Mouse (Mus musculus) ovary, adult 18-20 months (tissue): ENCODE data around the gene Gsto2.

Experiments used
- DNase-seq: peaks from one replicate; pipeline ENCODE4 v3.0.0; 2022; ENCODE audit warnings: low spot score, mixed read lengths

Gsto2 gene

DNA sequence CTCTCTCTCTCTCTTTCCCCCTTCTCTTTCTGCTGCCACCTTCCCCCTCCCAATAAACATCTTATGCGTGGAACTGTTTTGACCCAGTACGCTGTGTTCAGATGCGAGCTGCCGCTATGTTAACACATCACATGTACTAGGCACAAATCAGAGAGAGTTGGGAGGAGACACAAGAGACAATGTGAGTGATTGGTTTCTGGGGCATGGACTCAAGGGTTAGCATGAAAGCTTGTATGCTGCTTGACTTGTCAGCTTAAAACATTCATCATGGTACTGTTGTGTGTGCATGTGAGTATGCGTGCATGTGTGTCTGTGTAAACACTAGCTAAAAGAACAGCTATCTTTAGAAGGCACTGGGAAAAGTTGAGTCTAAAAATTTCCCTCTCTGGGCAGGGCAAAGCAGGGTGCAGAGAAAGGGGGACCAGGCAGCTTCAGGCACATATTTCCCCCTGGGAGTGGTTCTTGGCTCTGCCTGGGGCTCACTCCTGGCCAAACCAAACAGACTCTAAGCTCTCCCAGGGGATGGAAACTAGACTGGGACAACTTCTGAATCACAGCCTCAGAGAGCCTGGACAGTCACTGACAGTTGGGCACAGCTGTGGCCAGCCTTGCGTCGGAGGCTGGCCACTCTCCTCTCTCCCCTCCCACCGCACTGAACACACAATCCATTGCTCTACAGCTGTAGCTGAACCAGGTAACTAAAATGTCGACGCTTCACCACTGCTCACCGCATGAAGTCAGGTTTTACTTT, 26.4 kb downstream of the Gsto2 start:
- DNase-seq: no peak

DNA sequence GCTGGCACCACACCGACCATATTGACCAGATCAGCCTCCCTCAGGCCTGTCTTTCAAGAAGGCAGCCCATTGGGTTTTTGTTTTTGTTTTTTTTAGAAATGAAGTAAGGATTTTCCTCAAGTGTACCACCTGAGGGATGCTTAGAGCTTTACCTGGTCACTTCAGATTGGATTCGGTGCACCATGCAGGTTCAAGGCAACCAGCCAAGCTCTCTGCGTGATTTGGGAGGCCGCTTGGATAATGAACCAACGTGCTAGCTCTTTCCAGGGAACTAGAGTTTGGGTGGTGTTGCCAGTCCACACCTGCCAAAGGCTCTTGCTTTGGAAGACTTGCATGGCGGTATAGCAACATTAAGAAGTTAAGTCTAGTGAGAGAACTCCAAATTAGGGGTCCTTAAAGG, 27.8 kb downstream of the Gsto2 start:
- DNase-seq: no peak

DNA sequence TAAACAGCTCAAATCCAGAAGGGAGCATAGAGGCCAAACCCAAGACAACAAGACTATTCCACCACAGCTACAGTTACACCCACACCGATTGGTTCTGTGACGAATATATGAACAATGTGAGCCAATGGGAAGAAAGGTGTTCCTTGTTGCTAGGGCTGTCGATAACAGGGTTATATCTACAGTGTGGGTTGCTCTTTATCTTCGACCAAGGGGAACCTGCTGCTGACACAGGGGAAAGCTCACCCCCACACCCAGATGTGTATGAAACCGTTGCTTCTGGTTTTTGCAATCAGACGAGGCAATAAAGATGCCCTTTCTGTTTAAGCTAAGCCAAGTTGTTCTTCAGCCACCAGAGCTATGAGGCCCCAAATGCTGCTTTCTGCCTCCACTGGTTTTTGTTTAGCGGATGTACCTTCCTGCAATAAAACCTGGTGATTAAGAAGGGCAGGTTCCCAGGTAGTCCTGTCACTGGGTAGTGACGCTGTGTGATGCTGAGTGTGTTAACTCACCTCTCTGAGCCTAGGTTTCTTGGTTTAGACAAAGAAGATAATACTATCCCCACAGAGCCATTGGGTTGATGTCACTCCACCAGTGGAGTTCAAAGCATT, 33.2 kb downstream of the Gsto2 start:
- no peak for DNase-seq

DNA sequence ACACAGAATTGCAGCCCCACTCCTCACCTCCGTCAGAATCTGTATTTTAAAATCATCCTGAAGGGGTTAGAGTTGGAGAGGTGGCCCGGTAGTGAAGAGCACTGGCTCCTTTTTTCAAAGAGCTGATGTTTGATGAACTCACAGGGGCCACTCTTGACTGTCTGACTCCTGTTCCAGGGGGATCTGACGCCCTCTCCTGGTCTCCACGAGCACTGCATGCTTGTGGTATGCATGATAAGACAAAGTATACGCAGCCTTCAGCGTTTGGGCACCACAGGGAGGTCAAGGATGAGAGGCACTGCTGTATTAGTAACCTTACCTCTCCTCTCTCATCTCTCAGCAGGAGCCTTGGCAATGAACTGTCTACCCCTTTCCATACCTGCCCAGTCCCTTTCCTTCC, 34.7 kb downstream of the Gsto2 start:
- DNase-seq: no peak

DNA sequence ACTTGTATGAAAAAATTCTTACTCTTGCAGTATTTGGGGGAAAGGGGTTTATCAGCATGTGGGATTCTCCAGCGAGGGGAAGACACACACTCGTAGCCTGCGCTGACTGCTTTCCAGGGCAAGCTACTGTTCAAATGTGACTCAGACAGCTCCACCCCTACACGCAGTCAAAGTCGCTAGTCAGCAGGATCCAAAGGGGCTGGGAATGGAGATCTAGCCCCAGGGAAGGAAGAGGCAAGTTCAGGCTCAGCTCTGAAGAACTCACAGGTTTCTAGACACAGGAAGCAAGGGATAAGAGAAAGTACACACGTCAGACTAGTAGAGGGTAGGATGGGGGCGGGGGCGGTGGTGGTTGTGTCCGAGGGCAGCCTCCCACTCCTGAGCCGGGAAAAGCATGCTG, 35.2 kb downstream of the Gsto2 start:
- no peak for DNase-seq

DNA sequence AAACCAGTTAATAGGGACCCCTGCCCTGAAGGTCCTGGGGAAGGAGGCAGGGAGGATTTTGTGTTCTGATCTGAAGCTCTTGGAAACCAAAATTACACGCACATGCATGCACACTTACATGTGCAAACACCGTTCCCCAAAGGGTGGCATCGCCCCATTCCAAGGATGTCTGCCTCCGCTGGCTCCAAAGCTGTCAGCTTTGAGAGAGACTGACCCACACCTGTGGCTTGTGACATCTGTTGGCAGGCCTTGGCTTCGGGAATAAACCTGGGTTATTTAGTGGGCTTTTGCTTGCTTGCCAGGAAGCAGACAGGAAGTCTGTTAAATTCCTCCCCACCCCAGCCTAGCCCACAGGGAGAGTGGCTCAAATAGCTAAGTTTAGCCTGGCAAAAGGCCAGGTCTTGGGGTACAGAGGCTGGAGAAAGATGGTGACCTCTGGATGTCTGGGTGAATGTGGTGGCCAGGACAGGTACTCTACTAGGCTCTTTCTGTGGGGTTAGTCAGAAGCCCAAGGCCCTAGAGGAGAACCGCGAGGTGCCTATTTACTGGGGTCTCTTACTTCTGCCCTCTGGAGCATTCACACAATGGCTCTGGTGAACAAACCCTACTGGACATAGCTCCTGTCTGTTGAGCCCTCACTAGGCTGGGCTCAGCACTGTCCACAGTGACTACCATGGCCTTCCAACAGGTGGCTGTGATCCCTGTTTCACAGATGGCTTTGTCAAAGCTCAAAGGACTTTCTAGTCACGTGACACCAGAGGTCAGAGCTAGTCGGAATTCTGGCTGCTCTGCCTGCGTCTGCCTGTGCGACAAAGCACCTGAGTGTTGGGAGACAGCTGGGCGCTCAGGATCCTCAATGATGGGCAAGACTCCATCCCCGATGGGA, 37.2 kb downstream of the Gsto2 start:
- no peak for DNase-seq

DNA sequence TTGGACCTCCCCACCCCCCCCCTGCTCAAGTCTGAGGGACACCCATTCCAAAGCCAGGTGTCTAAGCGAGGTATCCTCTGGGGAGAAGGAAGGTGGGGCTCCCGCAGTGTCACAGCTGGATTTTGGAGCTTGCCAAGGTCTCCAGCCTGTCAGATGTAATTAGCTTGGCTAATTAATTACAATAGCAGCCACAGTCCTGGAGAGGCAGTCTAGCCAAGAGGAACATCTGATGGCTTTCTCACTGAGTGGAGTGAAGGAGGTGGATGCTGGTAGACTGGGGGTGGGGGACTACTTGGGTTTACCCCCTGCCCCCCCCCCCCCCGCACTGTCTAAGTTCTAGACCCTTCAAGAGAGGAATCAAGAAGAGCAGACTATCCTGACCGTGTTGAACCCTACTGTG, 38.3 kb downstream of the Gsto2 start:
- no peak for DNase-seq

DNA sequence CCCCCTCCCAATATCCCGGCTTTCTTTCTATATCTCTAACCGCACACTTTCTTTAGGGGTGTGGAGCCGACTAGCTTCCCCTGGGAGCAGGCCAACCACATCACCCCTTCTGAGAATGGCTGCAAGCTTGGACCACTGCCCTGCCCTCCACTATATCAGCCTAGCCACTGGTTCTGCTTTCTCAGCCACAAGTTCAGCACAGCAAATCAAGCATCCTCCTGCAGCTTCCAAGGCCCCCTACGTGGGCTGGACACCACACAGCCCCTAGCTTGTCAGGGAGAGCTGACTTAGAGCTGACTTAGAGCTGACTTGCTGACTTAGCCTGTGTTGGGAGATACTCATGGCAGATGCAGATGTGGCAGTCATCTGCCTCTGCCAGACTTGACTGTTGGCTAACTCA, 39.7 kb downstream of the Gsto2 start:
- no peak for DNase-seq

DNA sequence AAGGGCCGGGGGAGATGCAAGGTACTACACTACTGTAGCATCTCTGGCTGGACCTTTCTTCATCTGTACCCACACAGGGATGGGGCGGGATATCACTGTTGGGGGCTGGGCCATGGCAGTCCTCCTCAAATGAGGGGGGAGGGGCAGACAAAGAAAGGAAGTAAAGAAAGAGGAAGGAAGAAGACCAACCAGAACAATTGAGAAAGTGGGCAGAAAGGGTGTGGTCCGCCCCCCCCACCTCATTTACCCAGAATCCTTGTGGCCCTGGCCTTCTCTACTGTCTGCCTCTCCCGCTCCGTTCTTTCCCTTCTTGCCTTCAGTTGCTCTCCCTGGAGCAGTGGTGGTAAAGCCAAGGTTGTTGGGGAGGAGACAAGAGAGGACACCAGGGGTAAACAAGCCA, 40.3 kb downstream of the Gsto2 start:
- DNase-seq: no peak

DNA sequence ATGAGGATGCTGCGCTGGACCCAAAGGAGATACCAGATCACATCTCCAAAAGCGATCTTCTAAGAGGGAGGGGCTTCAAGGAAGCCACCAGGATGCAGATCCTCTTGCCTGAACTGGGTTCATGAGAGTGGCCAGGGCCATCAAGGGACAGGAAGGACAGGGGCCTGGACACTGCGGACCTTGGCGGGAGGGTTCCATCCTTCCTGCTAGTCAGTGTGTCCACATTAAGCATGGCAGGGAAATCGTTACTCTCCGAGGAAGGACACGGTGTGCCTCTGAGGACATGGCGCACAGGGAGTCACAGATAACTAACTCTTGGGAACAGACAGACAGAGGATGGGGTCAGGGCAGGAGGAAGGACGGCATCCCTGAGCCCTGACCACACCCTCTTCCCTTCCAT, 42.3 kb downstream of the Gsto2 start:
- DNase-seq: no peak

DNA sequence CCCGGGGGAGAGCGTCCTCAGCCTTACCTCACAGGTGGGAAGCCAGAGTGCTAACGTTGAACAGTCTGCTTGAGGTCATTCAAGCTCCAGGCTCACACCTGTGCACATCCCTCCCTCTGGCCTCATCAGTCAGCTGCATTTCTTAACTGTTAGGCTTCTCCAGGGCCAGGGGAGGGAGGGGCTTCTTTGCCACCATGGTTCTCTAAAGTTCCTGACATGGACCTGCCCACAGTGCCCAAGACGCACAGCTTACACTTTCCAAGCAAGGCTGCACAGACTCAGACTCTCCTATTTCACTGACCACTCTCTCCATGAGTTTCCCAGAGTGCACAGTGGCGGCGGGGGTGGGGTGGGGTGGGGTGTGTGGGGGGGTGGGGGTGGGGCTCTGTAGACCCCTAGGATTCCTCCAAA, 43.6 kb downstream of the Gsto2 start:
- no peak for DNase-seq

DNA sequence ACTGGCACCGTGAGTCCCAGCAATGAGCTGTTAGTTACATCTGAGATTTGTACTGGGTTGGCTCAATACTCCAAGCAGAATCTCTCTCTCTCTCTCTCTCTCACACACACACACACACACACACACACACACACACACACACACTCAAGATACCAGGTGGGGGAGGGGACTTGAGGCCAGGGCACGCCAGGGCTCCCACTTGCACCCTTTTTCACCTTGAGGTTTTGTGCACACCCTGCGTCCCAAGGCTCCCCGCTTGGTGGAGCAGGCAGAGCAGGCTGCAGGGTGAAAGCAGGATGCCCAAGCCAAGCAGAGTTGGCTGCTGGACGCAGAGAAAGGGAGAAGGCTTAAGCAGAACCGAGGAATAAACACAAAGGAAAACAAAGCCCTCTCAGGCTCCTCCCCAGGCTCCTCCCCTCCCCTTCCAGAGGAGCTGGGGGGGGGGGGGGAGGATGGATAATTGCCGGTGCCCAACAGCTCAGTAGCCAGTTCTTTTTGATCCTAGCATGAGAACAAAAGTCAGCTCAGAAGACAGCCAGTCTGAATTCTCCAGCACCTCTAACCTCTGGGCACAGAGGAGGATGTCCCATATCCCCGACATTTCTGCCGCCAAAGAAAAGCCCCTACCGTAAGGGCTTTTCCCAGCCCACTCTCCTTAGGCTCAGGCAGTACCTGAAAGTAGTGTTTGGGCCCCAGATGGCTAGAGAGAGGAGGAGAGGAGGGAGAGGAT, 44.2 kb downstream of the Gsto2 start:
- DNase-seq: peak; percentile 22

DNA sequence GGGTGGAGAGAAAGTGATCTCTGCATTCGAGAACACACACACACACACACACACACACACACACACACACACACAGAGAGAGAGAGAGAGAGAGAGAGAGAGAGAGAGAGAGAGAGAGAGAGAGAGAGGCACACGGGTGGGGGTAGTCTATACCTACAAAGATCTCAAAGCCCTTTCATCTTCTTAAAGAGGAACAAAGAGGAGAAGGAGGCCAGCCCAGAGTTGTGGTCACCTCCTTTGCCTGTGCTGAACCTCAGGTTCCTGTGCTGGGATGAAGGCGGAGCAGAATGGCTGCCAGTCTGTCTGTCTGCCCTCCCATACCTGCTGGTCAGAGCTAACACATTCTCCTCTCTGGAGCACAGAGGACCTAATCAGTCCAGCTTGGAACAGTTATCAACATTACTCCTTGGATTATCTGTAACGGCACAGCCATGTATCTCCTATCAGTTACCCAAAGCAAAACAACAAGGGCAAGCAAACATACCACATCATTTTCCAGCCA, 44.8 kb downstream of the Gsto2 start:
- DNase-seq: no peak

DNA sequence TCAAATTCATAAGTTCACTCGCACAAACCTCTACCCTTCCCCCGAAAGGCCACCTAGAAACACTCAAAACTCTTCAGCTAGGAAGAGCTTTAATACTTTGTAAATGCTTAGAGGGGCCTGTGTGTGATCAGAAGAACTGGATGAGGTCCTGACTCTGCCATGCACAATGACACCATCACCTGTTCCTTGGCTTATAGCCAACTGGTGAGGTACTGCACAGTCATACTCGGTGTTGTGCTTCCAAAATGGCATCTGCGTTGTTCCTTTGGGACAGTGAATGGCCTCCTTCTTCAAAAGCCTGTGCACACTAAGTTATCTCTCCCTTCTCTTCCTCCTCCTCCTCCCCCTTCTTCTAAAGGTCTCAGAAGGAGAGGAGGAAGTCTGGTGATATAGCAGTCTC, 45.4 kb downstream of the Gsto2 start:
- DNase-seq: no peak

DNA sequence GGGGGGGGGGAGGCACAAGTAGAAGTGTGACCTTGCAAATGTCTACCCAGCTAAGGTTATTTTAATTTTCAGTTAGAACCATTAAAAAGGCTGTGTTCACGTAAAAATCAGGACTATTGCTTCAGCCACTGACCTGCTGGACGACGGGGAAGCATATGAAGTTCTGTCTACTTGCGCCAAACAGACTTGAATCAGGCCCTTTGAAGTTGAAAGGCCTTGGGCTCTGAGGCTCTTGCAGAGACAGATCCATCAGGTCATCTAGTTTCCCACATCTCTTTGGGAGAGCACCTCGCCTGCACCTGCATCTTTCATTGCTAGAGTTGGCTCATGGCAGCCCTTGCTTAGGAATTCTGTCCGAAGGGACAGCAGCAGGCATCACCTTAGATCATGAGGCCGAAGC, 48.0 kb downstream of the Gsto2 start:
- no peak for DNase-seq

DNA sequence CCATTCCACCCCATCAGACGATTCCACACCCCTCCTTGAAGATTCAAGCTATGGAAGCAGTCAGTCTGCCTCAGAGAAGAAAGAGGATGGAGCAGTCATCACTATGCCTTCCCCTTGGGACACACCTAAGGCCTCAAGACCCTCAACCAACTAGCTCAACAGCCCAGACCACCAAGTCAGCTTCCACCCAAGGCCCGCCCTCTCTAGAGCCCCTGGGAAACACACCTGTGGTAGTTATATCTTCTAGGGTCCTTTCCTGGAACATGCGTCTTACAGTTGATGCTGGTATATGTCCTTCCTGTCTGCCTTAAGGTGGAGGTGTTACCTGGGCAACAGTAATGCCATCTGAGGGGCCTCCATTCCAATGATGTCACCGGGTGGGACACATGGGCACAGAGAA, 48.9 kb downstream of the Gsto2 start:
- DNase-seq: no peak

DNA sequence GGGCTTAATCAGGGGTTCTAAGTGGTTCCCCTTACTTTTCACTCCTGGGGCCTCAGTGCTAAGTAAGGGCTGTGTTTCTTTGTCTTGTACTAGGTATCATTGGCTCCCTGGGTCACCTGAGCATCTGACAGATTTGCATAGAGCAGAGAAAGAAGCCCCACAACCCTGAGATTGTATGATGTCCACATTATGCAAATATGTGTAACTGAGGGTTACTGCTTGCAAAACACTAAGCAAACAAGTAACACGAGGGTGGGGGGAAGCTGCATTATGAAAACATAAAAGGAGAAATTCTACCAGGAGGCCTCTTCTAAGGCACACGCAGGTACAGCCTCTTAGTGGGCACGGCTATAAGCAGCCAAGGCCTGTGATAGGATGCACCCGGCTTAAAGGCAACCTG, 49.9 kb downstream of the Gsto2 start:
- DNase-seq: no peak

DNA sequence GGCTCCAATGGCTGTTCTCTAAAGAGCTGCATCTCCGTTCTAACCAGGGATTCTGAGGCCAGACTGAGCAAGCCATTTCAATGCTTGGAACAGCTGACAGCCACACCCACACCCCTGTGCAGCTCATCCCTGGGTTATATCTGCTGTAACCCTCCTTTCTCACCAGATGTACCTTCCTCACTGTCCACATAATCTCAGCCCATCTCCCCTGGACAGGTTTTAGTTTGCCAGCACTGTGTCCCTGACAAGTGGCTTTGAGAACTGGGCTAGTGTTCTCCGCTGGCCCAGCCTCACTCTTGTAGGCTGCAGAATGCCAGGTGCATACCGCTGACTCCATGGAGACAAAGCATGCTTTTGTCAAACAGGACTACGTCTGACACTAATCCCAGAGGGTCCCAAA, 52.1 kb downstream of the Gsto2 start:
- no peak for DNase-seq

DNA sequence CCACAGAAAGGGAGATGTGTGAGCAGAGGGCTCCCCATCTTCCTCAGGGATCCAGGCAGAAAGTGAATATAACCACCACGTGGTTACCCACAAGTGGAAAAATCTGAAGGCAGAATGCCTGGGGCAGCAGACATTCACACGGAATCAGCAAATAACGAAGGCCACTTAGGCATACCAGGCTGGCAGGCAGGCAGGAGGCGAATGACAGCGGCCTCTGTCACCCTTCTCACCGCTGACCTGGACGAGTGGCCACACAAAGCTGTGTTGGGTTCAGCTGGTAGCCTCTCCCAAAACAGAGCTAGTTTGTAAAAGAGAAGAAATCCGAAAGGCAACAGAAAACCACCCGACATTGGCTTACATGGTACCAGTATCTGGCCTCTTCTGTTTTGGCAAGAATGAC, 52.7 kb downstream of the Gsto2 start:
- DNase-seq: no peak

DNA sequence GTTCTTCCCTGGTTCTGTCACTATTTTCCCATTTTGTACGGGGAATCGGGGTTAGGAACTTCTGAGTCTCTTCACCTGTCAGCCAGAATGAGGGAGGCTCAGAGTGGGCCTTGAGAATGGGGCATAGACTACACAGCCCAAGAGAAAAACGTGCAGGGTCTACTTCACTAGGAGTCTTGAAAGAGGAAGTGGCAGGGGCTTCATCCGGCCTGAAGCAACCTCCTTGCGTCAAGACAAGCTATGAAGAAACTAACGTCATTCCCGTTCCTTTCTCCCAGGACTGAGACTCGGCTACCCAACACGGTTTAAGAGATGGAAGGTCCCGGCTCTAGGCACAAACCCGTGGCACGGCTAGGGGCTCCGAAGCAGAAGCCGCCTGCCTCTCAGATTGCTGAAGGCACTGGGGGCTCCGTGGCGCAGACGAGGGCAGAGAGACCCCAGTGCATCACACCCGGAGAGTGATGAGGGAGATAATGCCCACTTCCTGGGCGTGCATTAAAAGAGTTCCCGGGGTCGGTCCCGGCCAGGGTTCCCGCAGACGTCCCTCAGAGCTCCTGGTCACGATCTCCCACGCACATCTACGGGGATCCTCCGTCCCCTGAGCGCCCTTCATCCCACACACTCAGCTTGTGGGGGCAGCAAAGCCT, 53.2 kb downstream of the Gsto2 start:
- no peak for DNase-seq

DNA sequence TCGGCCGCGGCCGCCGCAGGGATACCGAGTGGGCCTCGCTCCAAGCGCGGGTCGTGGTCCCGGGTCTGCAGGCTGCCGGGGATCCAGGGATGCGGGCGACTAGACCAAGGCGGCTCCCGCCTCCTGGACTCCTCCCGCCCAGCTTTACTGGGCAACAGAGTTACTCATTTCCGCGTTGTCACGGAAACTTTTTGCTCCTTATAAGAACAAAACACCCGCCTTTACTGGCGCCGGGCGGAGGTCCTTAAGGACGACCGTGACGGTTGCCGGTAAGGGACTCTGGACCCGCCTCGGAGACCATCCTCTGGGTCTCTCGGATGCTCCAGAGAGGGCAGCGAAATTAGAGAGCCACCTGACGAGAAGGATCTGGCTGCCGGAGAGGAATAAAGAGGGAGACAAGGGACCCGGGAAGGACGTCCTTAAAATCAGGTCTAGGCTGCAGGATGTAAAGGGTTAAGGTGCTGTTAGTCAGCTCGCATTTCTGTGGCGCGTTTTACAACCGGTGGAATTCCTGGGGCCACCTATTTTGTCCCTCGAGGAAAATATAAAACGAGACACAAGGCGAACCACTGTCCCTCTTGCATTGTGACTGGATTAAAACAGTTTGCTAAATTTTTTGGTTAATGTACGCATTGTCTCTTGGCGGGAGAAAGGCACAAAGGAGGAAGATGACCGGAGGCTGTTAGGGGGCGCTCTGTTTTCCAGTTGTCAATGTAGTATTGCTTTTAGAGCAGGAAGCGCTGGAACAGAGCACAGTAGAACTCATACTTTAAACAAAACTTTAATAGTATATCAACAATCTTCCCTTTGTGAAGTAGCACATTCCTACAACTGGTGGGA, 54.0 kb downstream of the Gsto2 start, which contains the start of the genes Cfap43 and Itprip:
Gene Cfap43, minus strand, starts transcription at position 162 of the 840 bp plus-strand sequence.
Gene Itprip, minus strand, starts transcription at position 174 of the 840 bp plus-strand sequence.
- peak; percentile 70 for DNase-seq
